Mouse (Mus musculus) heart, postnatal 36 days (tissue): ENCODE measurements around the gene Synj2bp. TPM values are rescaled to one million over a fixed set of nuclear protein-coding genes. Genes with fewer than 3 reads are reported as not detected.
A peak's percentile ranks its signal among the peaks of the same experiment; 100 is the strongest.
"Not testable (repeated sequence)": the region's sequence is repeated elsewhere in the genome, so short reads cannot be mapped to it uniquely, and the experiment has no call there.

ENCODE experiments used
- DNase-seq, 2 experiments: peaks; one replicate each; pipeline ENCODE4 v3.0.0; 2021 to 2022
- intact Hi-C: fragments of 180-260 bp; cut with DNase I; formaldehyde crosslinking; loops from one replicate; pipeline ENCODE4 v1.15.1; 2025
- total RNA-seq, 2 experiments: library from RNA; stranded (reverse); gene quantifications; 2 replicates each; pipeline ENCODE4 v1.2.3; 2021

The Synj2bp gene
- total RNA-seq: 10 to 100 TPM; 45.5 to 47.8 TPM

GRCm38 (mm10) chr12:81532316-81533028, at the start of gene Synj2bp, which contains the start of gene Gm20498:
Gene Synj2bp, minus strand, starts transcription at chr12:81532911.
Gene Gm20498, minus strand, starts transcription at chr12:81532905.
- peak; percentile 79 to 81 for DNase-seq
- intact Hi-C loops: loop anchor here (2.0 kb wide), 1 partner anchor 48 kb away; the partner anchor contains the start of gene Cox16

GRCm38 (mm10) chr12:81568374-81568773, 35.7 kb upstream of the Synj2bp start, which contains the start of gene Adam21:
Gene Adam21, minus strand, starts transcription at chr12:81568474.
- no peak for DNase-seq
- intact Hi-C loops: no loop called here

- intact Hi-C loops: no loop called here
- DNase-seq: no peak
Observed at GRCm38 (mm10) chr12:81567931-81568330, 35.2 kb upstream of the Synj2bp start.

GRCm38 (mm10) chr12:81564173-81564572, 31.5 kb upstream of the Synj2bp start:
- intact Hi-C loops: no loop called here

GRCm38 (mm10) chr12:81549286-81549685, 16.6 kb upstream of the Synj2bp start:
- DNase-seq: no peak
- intact Hi-C loops: no loop called here

More at GRCm38 (mm10) chr12:81564173-81564572, 31.5 kb upstream of the Synj2bp start:
- no peak for DNase-seq

GRCm38 (mm10) chr12:81547163-81547562, 14.5 kb upstream of the Synj2bp start:
- intact Hi-C loops: no loop called here
- DNase-seq: no peak

- DNase-seq: no peak
- intact Hi-C loops: loop anchor here (2.0 kb wide), 1 partner anchor 48 kb away; the partner anchor contains the start of gene Cox16
Observed at GRCm38 (mm10) chr12:81533029-81533419, 313 bp upstream of the Synj2bp start.

GRCm38 (mm10) chr12:81530587-81530986, 2.1 kb downstream of the Synj2bp start:
- DNase-seq, intact Hi-C loops: not testable (repeated sequence)

- intact Hi-C loops, DNase-seq: not testable (repeated sequence)
Observed at GRCm38 (mm10) chr12:81496906-81497305, 35.8 kb downstream of the Synj2bp start.

GRCm38 (mm10) chr12:81490491-81490890, 42.2 kb downstream of the Synj2bp start:
- intact Hi-C loops: no loop called here
- DNase-seq: no peak

GRCm38 (mm10) chr12:81485311-81485710, 47.4 kb downstream of the Synj2bp start:
- peak; percentile 5 to 7 for DNase-seq
- intact Hi-C loops: loop anchor here (2.0 kb wide), 2 partner anchors 47 to 109 kb away; partner anchors contain the start of genes Gm20498, Med6 and Synj2bp

- peak; percentile 85 to 93 for DNase-seq
- intact Hi-C loops: loop anchor here (2.0 kb wide), 2 partner anchors 48 to 110 kb away; partner anchors contain the start of genes Gm20498, Med6 and Synj2bp
Observed at GRCm38 (mm10) chr12:81484727-81485191, 48.0 kb downstream of the Synj2bp start, which contains the start of gene Cox16. Gene Cox16, minus strand, starts transcription at chr12:81485127.

- DNase-seq: no peak
- intact Hi-C loops: loop anchor here (2.0 kb wide), 2 partner anchors 49 to 111 kb away; partner anchors contain the start of genes Gm20498, Med6 and Synj2bp
Observed at GRCm38 (mm10) chr12:81484212-81484611, 48.5 kb downstream of the Synj2bp start.

GRCm38 (mm10) chr12:81483656-81484055, 49.1 kb downstream of the Synj2bp start:
- DNase-seq: no peak
- intact Hi-C loops: loop anchor here (2.0 kb wide), 2 partner anchors 49 to 111 kb away; partner anchors contain the start of genes Gm20498, Med6 and Synj2bp

GRCm38 (mm10) chr12:81459051-81459450, 73.7 kb downstream of the Synj2bp start:
- intact Hi-C loops, DNase-seq: not testable (repeated sequence)

Other genes starting within 250 kb of the Synj2bp start
- under 1 TPM in 1 of 2 experiments, not detected in 1; 0.22 TPM for gene Slc8a3, start 199.7 kb downstream of the Synj2bp start, total RNA-seq
- under 1 TPM; 0.49 to 0.80 TPM for gene Gm4787, start 153.4 kb downstream of the Synj2bp start, total RNA-seq
- under 1 TPM; 0.56 to 0.62 TPM for gene Adam4, start 111.0 kb downstream of the Synj2bp start, total RNA-seq
- gene Cox16, start 47.8 kb downstream of the Synj2bp start, total RNA-seq: 10 to 100 TPM; 59.6 to 64.3 TPM
- gene Gm20498, start within 50 bp of the Synj2bp start, total RNA-seq: 10 to 100 TPM; 45.2 to 49.7 TPM
- gene Adam21, start 35.6 kb upstream of the Synj2bp start, total RNA-seq: not detected
- gene Med6, start 62.1 kb upstream of the Synj2bp start, total RNA-seq: 10 to 100 TPM; 13.5 to 16.4 TPM
- 1 to 10 TPM; 2.3 to 2.5 TPM for gene Ttc9, start 98.3 kb upstream of the Synj2bp start, total RNA-seq
- gene Map3k9, start 248.3 kb upstream of the Synj2bp start, total RNA-seq: under 1 TPM; 0.22 TPM